In genomic region chr5:84453839-84454238, GRCm38 (mm10) we compare ENCODE assay signal across 27 mouse cellular contexts. TPM values are rescaled to one million over a fixed set of nuclear protein-coding genes. Genes with fewer than 3 reads are reported as not detected.
DNase-seq lines count a peak whose midpoint lies in the region; ATAC-seq and TF ChIP-seq lines count a peak whose summit lies in the region.
"Had no signal": no experiment of that assay in that cellular context is flagged by ENCODE, and none has a peak within 500 bp of the region (broad histone marks: within the 10 kb centered on the region; RNA-seq: fewer than 3 reads in every experiment).

No protein-coding gene starts in this region.

- H3K4me1 ChIP-seq in hindbrain, embryonic 11.5 days (replicated peaks; ENCODE audit: control insufficient read depth, insufficient read depth, low read length), result no peaks in the 10 kb centered on the region
- no peaks in the 10 kb centered on the region for H3K4me1 ChIP-seq in hindbrain, postnatal 0 days (ENCODE audit: insufficient read depth, low read length)
- H3K4me1 ChIP-seq in midbrain, embryonic 12.5 days, result no peaks in the 10 kb centered on the region
- H3K4me1 ChIP-seq in midbrain, embryonic 10.5 days, result no peaks in the 10 kb centered on the region
- H3K4me1 ChIP-seq in midbrain, postnatal 0 days (ENCODE audit: insufficient read depth, low read length), result no peaks in the 10 kb centered on the region
- H3K4me1 ChIP-seq in midbrain, embryonic 11.5 days (ENCODE audit: control insufficient read depth, insufficient read depth, low read length), result no peaks in the 10 kb centered on the region
- H3K4me1 ChIP-seq: embryonic facial prominence, embryonic 13.5 days; embryonic facial prominence, embryonic 15.5 days; forebrain, embryonic 10.5 days; forebrain, embryonic 12.5 days had no signal

- peak; percentile 56; the same call in 1 of the 2 replicates for ATAC-seq in hindbrain, embryonic 11.5 days (ENCODE audit: low FRiP score)
- no peak for ATAC-seq in hindbrain, postnatal 0 days
- ATAC-seq in midbrain, embryonic 12.5 days (ENCODE audit: low FRiP score, low read depth), result 0 out of 2 replicates have a peak, but pooled peaks have one; percentile 27
- no peak for ATAC-seq in midbrain, postnatal 0 days (ENCODE audit: low FRiP score)
- no peak for ATAC-seq in midbrain, embryonic 11.5 days (ENCODE audit: low FRiP score)

- H3K9me3 ChIP-seq in hindbrain, embryonic 11.5 days (ENCODE audit: control insufficient read depth, low read length), result no peaks in the 10 kb centered on the region
- H3K9me3 ChIP-seq in hindbrain, postnatal 0 days (ENCODE audit: low read length), result no peaks in the 10 kb centered on the region
- H3K9me3 ChIP-seq in midbrain, embryonic 12.5 days, result no peaks in the 10 kb centered on the region
- no peaks in the 10 kb centered on the region for H3K9me3 ChIP-seq in midbrain, embryonic 10.5 days (replicated peaks)
- H3K9me3 ChIP-seq in midbrain, postnatal 0 days (ENCODE audit: low read length), result no peaks in the 10 kb centered on the region
- H3K9me3 ChIP-seq in midbrain, embryonic 11.5 days (ENCODE audit: control insufficient read depth, low read length), result no peaks in the 10 kb centered on the region
- H3K9me3 ChIP-seq: embryonic facial prominence, embryonic 13.5 days; embryonic facial prominence, embryonic 15.5 days; forebrain, embryonic 10.5 days; forebrain, embryonic 12.5 days; forebrain, embryonic 15.5 days had no signal

- no peaks in the 10 kb centered on the region for H3K36me3 ChIP-seq in hindbrain, embryonic 11.5 days (ENCODE audit: control insufficient read depth, insufficient read depth, low read length)
- no peaks in the 10 kb centered on the region for H3K36me3 ChIP-seq in hindbrain, postnatal 0 days (ENCODE audit: insufficient read depth, low read length)
- H3K36me3 ChIP-seq in midbrain, embryonic 12.5 days, result no peaks in the 10 kb centered on the region
- no peaks in the 10 kb centered on the region for H3K36me3 ChIP-seq in midbrain, embryonic 10.5 days
- no peaks in the 10 kb centered on the region for H3K36me3 ChIP-seq in midbrain, postnatal 0 days (ENCODE audit: insufficient read depth, low read length)
- no peaks in the 10 kb centered on the region for H3K36me3 ChIP-seq in midbrain, embryonic 11.5 days (ENCODE audit: control insufficient read depth, insufficient read depth, low read length)
- H3K36me3 ChIP-seq: embryonic facial prominence, embryonic 13.5 days; embryonic facial prominence, embryonic 15.5 days; forebrain, embryonic 10.5 days; forebrain, embryonic 12.5 days; forebrain, embryonic 15.5 days had no signal

- H3K27me3 ChIP-seq in hindbrain, embryonic 11.5 days (ENCODE audit: control insufficient read depth, insufficient read depth, low read length), result no peaks in the 10 kb centered on the region
- no peaks in the 10 kb centered on the region for H3K27me3 ChIP-seq in hindbrain, postnatal 0 days (ENCODE audit: insufficient read depth, low read length)
- H3K27me3 ChIP-seq in midbrain, embryonic 12.5 days, result no peaks in the 10 kb centered on the region
- H3K27me3 ChIP-seq in midbrain, embryonic 10.5 days (ENCODE audit: low read depth, poor library complexity, severe bottlenecking), result no peaks in the 10 kb centered on the region
- no peaks in the 10 kb centered on the region for H3K27me3 ChIP-seq in midbrain, postnatal 0 days (ENCODE audit: insufficient read depth, low read length)
- H3K27me3 ChIP-seq in midbrain, embryonic 11.5 days (ENCODE audit: control insufficient read depth, insufficient read depth, low read length), result no peaks in the 10 kb centered on the region
- H3K27me3 ChIP-seq: embryonic facial prominence, embryonic 13.5 days; embryonic facial prominence, embryonic 15.5 days; forebrain, embryonic 12.5 days; forebrain, embryonic 15.5 days had no signal

- no peak for TF ChIP-seq POLR2A in brain, embryonic 14.5 days (IDR thresholded peaks at IDR 0.05; ENCODE audit: borderline replicate concordance, extremely low read depth, insufficient read depth, insufficient read length, poor library complexity, severe bottlenecking)

- H3K4me3 ChIP-seq in hindbrain, embryonic 11.5 days (ENCODE audit: low read depth, low read length), result no peak overlapping the region
- no peak overlapping the region for H3K4me3 ChIP-seq in hindbrain, postnatal 0 days (ENCODE audit: low read length)
- H3K4me3 ChIP-seq in midbrain, embryonic 12.5 days, result no peak overlapping the region
- H3K4me3 ChIP-seq in midbrain, embryonic 10.5 days, result no peak overlapping the region
- H3K4me3 ChIP-seq in midbrain, postnatal 0 days (ENCODE audit: low read depth, low read length), result no peak overlapping the region
- no peak overlapping the region for H3K4me3 ChIP-seq in midbrain, embryonic 11.5 days (ENCODE audit: low read depth, low read length)
- H3K4me3 ChIP-seq: embryonic facial prominence, embryonic 13.5 days; embryonic facial prominence, embryonic 15.5 days; erythroblast, embryonic 14.5 days; forebrain, embryonic 10.5 days; forebrain, embryonic 12.5 days; forebrain, embryonic 15.5 days had no signal

- no peak overlapping the region for H3K27ac ChIP-seq in hindbrain, embryonic 11.5 days (ENCODE audit: low read depth, low read length)
- no peak overlapping the region for H3K27ac ChIP-seq in hindbrain, postnatal 0 days
- no peak overlapping the region for H3K27ac ChIP-seq in midbrain, embryonic 12.5 days (replicated peaks)
- H3K27ac ChIP-seq in midbrain, embryonic 10.5 days (replicated peaks), result no peak overlapping the region
- no peak overlapping the region for H3K27ac ChIP-seq in midbrain, postnatal 0 days (ENCODE audit: low read depth, low read length)
- no peak overlapping the region for H3K27ac ChIP-seq in midbrain, embryonic 11.5 days (ENCODE audit: low read depth, low read length)
- H3K27ac ChIP-seq: embryonic facial prominence, embryonic 13.5 days; embryonic facial prominence, embryonic 15.5 days; forebrain, embryonic 10.5 days; forebrain, embryonic 12.5 days; forebrain, embryonic 15.5 days had no signal

- no peak for DNase-seq in hindbrain, embryonic 11.5 days (ENCODE audit: low spot score)
- DNase-seq in hindbrain, postnatal 0 days (ENCODE audit: low spot score), result no peak
- no peak for DNase-seq in midbrain, embryonic 10.5 days (ENCODE audit: low spot score)
- peak; percentile 2 for DNase-seq in midbrain, postnatal 0 days (ENCODE audit: low spot score)
- DNase-seq in midbrain, embryonic 11.5 days (ENCODE audit: low spot score, missing footprints), result no peak
- DNase-seq in brain, embryonic 14.5 days (ENCODE audit: low read depth), result peak; percentile 23
- no peak for DNase-seq in adrenal gland, postnatal 36 days
- DNase-seq: adrenal gland, adult 2 months; adrenal gland, postnatal 10 days; adrenal gland, postnatal 25 days; cerebellum, adult 11 months; cerebellum, adult 18-20 months; cerebellum, adult 8-10 months; cerebellum, adult 9-11 months; cerebellum, postnatal 14 days; cerebellum, postnatal 36 days; embryo, embryonic 11 days had no signal

- H3K4me2 ChIP-seq in hindbrain, embryonic 11.5 days (replicated peaks; ENCODE audit: low read depth, low read length), result no peak overlapping the region
- H3K4me2 ChIP-seq in hindbrain, postnatal 0 days (ENCODE audit: low read depth, low read length), result no peak overlapping the region
- H3K4me2 ChIP-seq in midbrain, embryonic 12.5 days (replicated peaks), result no peak overlapping the region
- H3K4me2 ChIP-seq in midbrain, postnatal 0 days (ENCODE audit: low read depth, low read length, poor library complexity, severe bottlenecking), result no peak overlapping the region
- no peak overlapping the region for H3K4me2 ChIP-seq in midbrain, embryonic 11.5 days
- H3K4me2 ChIP-seq: embryonic facial prominence, embryonic 13.5 days; embryonic facial prominence, embryonic 15.5 days; forebrain, embryonic 12.5 days; forebrain, embryonic 15.5 days had no signal

- no peak overlapping the region for H3K9ac ChIP-seq in hindbrain, embryonic 11.5 days (ENCODE audit: low read depth, low read length)
- H3K9ac ChIP-seq in hindbrain, postnatal 0 days (replicated peaks; ENCODE audit: low read length), result no peak overlapping the region
- H3K9ac ChIP-seq in midbrain, embryonic 12.5 days (replicated peaks), result no peak overlapping the region
- no peak overlapping the region for H3K9ac ChIP-seq in midbrain, postnatal 0 days (replicated peaks; ENCODE audit: low read length, poor library complexity, severe bottlenecking)
- no peak overlapping the region for H3K9ac ChIP-seq in midbrain, embryonic 11.5 days (ENCODE audit: low read length)
- H3K9ac ChIP-seq: embryonic facial prominence, embryonic 13.5 days; embryonic facial prominence, embryonic 15.5 days; forebrain, embryonic 12.5 days; forebrain, embryonic 15.5 days had no signal

- WGBS in hindbrain, embryonic 11.5 days, result 76% methylated on average over 2 of the region's 2 CpGs
- 42% methylated on average over 2 of the region's 2 CpGs for WGBS in hindbrain, postnatal 0 days
- 74% methylated on average over 2 of the region's 2 CpGs for WGBS in midbrain, embryonic 12.5 days
- 89% methylated on average over 2 of the region's 2 CpGs for WGBS in midbrain, embryonic 10.5 days
- 39% methylated on average over 2 of the region's 2 CpGs for WGBS in midbrain, postnatal 0 days
- 81% methylated on average over 2 of the region's 2 CpGs for WGBS in midbrain, embryonic 11.5 days

- TF ChIP-seq CTCF in hindbrain, postnatal 0 days (IDR thresholded peaks at IDR 0.05; ENCODE audit: low read depth), result no peak
- TF ChIP-seq CTCF in midbrain, postnatal 0 days (IDR thresholded peaks at IDR 0.05), result no peak
- no peak for TF ChIP-seq CTCF in brain, embryonic 14.5 days (IDR thresholded peaks at IDR 0.05; ENCODE audit: borderline replicate concordance, extremely low read depth, insufficient read depth, insufficient read length)

RNA-seq across cellular contexts. Expression of gene Epha5, which starts 36.7 kb away (rescaled TPM):
- 20.1 and 29.1 TPM in 2 replicates for polyA plus RNA-seq in hindbrain, embryonic 11.5 days (2014; fragmentation: Nextera tagmentation; extraction: Ambion mirVana)
- total RNA-seq in hindbrain, postnatal 0 days (2014; rRNA removed), result 55.7 and 56.8 TPM in 2 replicates
- polyA plus RNA-seq in hindbrain, postnatal 0 days (2015; fragmentation: Nextera tagmentation; extraction: Ambion mirVana), result 67.7 and 68.0 TPM in 2 replicates
- polyA plus RNA-seq in midbrain, embryonic 12.5 days (2016; fragmentation: Nextera tagmentation; extraction: Ambion mirVana), result 42.4 and 49.0 TPM in 2 replicates
- polyA plus RNA-seq in midbrain, embryonic 10.5 days (2016; fragmentation: Nextera tagmentation; extraction: Ambion mirVana), result 16.1 and 25.5 TPM in 2 replicates
- total RNA-seq in midbrain, postnatal 0 days (2014; rRNA removed), result 53.9 and 66.1 TPM in 2 replicates
- 50.0 and 61.3 TPM in 2 replicates for polyA plus RNA-seq in midbrain, postnatal 0 days (2015; fragmentation: Nextera tagmentation; extraction: Ambion mirVana)
- 26.7 and 27.5 TPM in 2 replicates for polyA plus RNA-seq in midbrain, embryonic 11.5 days (2014; fragmentation: Nextera tagmentation; extraction: Ambion mirVana)
- 45.0 and 47.9 TPM in 2 replicates for polyA plus RNA-seq in brain, embryonic 14.5 days (2012; rRNA removed)
- total RNA-seq in adrenal gland, postnatal 36 days (2021), result 1 to 10 TPM; 1.5 to 2.8 TPM
- total RNA-seq: common myeloid progenitor, adult 5-6 weeks; MEL had no signal
- polyA plus RNA-seq: C2C12; erythroblast, embryonic 14.5 days had no signal

Comparison
In these comparisons a context has a peak if more than half of its experiments do, and no peak if none do; other contexts are left out.
1. ATAC-seq: peak in hindbrain, embryonic 11.5 days (single experiment) and midbrain, embryonic 12.5 days (single experiment); none in hindbrain, postnatal 0 days (single experiment), midbrain, postnatal 0 days (single experiment) and midbrain, embryonic 11.5 days (single experiment).
2. DNase-seq: peak in midbrain, postnatal 0 days (single experiment) and brain, embryonic 14.5 days (single experiment); none in hindbrain, embryonic 11.5 days (single experiment), hindbrain, postnatal 0 days (single experiment), midbrain, embryonic 10.5 days (single experiment), midbrain, embryonic 11.5 days (single experiment) and adrenal gland, postnatal 36 days (0 of 2).